Comparison of ENCODE assay signal across 14 mouse cellular contexts in the genomic region with DNA sequence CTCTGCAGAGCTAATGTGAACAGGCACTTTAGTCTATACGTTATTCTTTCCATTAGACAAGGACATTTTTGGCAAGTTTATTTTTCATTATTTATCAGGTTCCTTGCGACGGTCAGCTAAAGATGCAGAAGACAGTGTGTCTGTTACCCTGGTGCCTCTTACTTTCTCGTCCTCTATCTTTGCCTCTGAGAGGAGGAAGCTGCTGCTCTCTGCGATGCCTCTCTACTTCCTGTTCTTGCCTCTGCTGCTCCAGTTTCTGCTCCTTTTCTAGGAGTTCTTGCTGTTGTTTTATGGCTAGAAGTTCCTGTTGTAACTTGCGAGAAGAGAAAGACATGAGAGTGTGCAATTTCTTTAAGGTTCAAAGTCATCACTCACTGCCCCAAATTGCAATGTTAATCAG.
A peak's percentile ranks its signal among the peaks of the same experiment; 100 is the strongest.
DNase-seq lines count a peak whose midpoint lies in the region; ATAC-seq lines count a peak whose summit lies in the region.
"Had no signal": no experiment of that assay in that cellular context is flagged by ENCODE, and none has a peak within 500 bp of the region (broad histone marks: within the 10 kb centered on the region; RNA-seq: fewer than 3 reads in every experiment).

No protein-coding gene starts in this region.

- H3K36me3 ChIP-seq in heart, embryonic 15.5 days = peaks cover 2% of the 10 kb centered on the region; the same call in 1 of the 2 replicates
- no peaks in the 10 kb centered on the region for H3K36me3 ChIP-seq in limb, embryonic 10.5 days
- H3K36me3 ChIP-seq: embryonic facial prominence, embryonic 13.5 days; liver, embryonic 15.5 days had no signal

- H3K9me3 ChIP-seq in heart, embryonic 15.5 days (replicated peaks) = no peaks in the 10 kb centered on the region
- no peaks in the 10 kb centered on the region for H3K9me3 ChIP-seq in limb, embryonic 10.5 days (replicated peaks)
- H3K9me3 ChIP-seq: embryonic facial prominence, embryonic 13.5 days; liver, embryonic 15.5 days had no signal

- peaks cover 3% of the 10 kb centered on the region; the same call in 1 of the 2 replicates for H3K4me1 ChIP-seq in heart, embryonic 15.5 days (replicated peaks)
- H3K4me1 ChIP-seq in limb, embryonic 10.5 days = peaks cover 15% of the 10 kb centered on the region
- H3K4me1 ChIP-seq: liver, embryonic 15.5 days had no signal

- no peak overlapping the region for H3K4me2 ChIP-seq in heart, embryonic 15.5 days
- H3K4me2 ChIP-seq: embryonic facial prominence, embryonic 13.5 days; liver, embryonic 15.5 days had no signal

- WGBS in heart, embryonic 15.5 days = 57% methylated on average over 6 of the region's 6 CpGs
- WGBS in limb, embryonic 10.5 days = 65% methylated on average over 6 of the region's 6 CpGs

- ATAC-seq in heart, embryonic 15.5 days (replicated peaks; ENCODE audit: insufficient number of reproducible peaks, insufficient read depth, low FRiP score, low read depth) = no peak

- no peak overlapping the region for H3K9ac ChIP-seq in heart, embryonic 15.5 days
- H3K9ac ChIP-seq: embryonic facial prominence, embryonic 13.5 days; liver, embryonic 15.5 days had no signal

- no peak overlapping the region for H3K4me3 ChIP-seq in heart, embryonic 15.5 days
- H3K4me3 ChIP-seq in limb, embryonic 10.5 days = no peak overlapping the region
- H3K4me3 ChIP-seq: embryonic facial prominence, embryonic 13.5 days; heart, adult 2 months; liver, embryonic 15.5 days had no signal

- H3K27me3 ChIP-seq in heart, embryonic 15.5 days = no peaks in the 10 kb centered on the region
- H3K27me3 ChIP-seq in limb, embryonic 10.5 days (ENCODE audit: low read depth, poor library complexity, severe bottlenecking) = no peaks in the 10 kb centered on the region
- H3K27me3 ChIP-seq: embryonic facial prominence, embryonic 13.5 days; liver, embryonic 15.5 days had no signal

- no peak for DNase-seq in heart, adult 8-10 months (ENCODE audit: low spot score)
- peak; percentile 11 to 12 for DNase-seq in spleen, postnatal 36 days (ENCODE audit: low spot score in 2 of 2)
- DNase-seq in spleen, postnatal 4 days (ENCODE audit: low spot score in 2 of 2) = no peak
- DNase-seq in limb, embryonic 10.5 days (ENCODE audit: low spot score) = no peak
- peak; percentile 8 for DNase-seq in thymus, postnatal 14 days
- no peak for DNase-seq in frontal cortex, postnatal 25 days (ENCODE audit: low spot score in 2 of 2)
- no peak for DNase-seq in neural tube, embryonic 10.5 days (ENCODE audit: extremely low spot score, low spot score)
- DNase-seq: cerebellum, postnatal 36 days; heart, adult 2 months; kidney, adult 18-20 months; right cerebral cortex, postnatal 14 days had no signal

- 0 out of 2 replicates have a peak overlapping the region, but pooled peaks have one; percentile 12 for H3K27ac ChIP-seq in heart, embryonic 15.5 days
- peak overlapping the region; percentile 36; the same call in 1 of the 2 replicates for H3K27ac ChIP-seq in limb, embryonic 10.5 days
- H3K27ac ChIP-seq: embryonic facial prominence, embryonic 13.5 days; heart, adult 2 months; liver, embryonic 15.5 days had no signal

Comparison
In these comparisons a context has a peak if more than half of its experiments do, and no peak if none do; other contexts are left out.
1. DNase-seq: peak in spleen, postnatal 36 days (2 of 2) and thymus, postnatal 14 days (single experiment); none in heart, adult 8-10 months (single experiment), spleen, postnatal 4 days (0 of 2), limb, embryonic 10.5 days (single experiment), frontal cortex, postnatal 25 days (0 of 2) and neural tube, embryonic 10.5 days (single experiment).